Mouse (Mus musculus) activated CD4-positive, CD25-positive, alpha-beta regulatory T cell, adult 4 months (primary cell): ENCODE measurements around the gene Ift122. TPM values are rescaled to one million over a fixed set of nuclear protein-coding genes. Genes with fewer than 3 reads are reported as not detected.
"Not testable (repeated sequence)": the region's sequence is repeated elsewhere in the genome, so short reads cannot be mapped to it uniquely, and the experiment has no call there.

Experiments
- ATAC-seq: one replicate; pipeline ENCODE4 v1.8.0; 2017
- polyA plus RNA-seq, 2 experiments: library from polyadenylated mRNA; unstranded; fragments of 100-300 nt; shearing (Covaris generic); gene quantifications; one replicate each; pipeline ENCODE4 v1.2.1; 2017

The Ift122 gene
- polyA plus RNA-seq, 2 experiments from 2014 or later: 2.3 to 2.7 TPM

DNA sequence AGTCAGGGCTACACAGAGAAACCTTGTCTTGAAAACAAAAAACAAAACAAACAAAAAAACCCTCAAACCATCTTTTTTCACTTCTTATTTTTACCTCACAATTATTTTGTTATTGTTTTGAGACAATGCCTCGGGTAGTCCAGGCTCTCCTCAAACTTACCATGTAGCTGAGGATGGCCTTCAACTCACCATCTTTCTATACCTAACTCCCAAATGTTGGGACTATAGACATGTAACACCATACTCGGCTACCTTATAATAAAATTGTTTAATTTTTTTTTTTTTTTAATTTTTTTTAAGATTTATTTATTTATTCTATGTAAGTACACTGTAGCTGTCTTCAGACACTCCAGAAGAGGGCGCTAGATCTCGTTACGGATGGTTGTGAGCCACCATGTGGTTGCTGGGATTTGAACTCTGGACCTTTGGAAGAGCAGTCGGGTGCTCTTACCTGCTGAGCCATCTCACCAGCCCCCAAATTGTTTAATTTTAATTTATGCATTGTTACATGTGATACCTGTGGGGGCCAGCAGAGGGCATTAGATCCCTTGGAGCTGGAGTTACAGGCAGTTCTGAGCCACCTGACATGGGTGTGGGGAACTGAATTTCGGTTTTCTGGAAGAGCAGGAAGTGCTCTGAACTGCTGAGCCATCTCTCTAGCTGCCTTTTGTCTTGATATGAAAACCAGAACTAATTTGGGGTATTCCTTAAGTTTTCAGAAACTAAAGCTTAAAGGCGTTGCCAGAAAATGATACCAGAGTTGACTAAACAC lies 6.4 kb upstream of the Ift122 start:
- peak; percentile 87 for ATAC-seq

DNA sequence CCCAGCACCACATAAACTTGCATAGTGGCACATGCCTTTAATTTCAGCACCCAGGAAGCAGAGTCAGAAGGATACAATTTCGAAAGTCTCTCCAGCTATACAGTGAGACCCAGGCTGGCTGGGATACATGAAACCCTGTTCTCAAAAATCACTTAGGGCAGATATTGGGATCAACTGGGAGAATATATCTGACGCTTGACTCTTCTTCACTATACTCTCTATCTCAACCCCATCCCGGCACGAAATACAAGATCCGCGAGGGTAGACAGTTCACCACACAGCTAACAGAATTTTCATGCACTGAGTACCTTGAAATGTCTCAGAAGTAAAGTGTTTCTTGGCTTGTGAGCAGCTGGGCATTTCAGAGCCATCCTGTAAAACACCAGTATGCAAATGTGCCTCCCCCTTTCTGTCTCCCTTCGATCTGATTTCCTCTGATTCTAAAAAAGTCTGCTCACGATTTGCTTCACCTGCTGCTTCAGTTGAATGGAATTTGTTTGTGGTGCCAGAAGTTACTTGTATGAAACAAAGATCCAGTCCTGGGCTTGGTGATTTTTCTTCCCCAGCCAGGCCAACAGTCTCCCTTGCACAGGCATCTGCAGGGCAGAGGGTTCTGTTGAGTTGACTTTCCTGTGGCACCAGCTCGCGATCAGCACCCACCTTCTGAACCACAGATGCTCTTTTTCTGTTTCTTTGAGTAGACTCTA lies 4.5 kb upstream of the Ift122 start:
- no peak for ATAC-seq

DNA sequence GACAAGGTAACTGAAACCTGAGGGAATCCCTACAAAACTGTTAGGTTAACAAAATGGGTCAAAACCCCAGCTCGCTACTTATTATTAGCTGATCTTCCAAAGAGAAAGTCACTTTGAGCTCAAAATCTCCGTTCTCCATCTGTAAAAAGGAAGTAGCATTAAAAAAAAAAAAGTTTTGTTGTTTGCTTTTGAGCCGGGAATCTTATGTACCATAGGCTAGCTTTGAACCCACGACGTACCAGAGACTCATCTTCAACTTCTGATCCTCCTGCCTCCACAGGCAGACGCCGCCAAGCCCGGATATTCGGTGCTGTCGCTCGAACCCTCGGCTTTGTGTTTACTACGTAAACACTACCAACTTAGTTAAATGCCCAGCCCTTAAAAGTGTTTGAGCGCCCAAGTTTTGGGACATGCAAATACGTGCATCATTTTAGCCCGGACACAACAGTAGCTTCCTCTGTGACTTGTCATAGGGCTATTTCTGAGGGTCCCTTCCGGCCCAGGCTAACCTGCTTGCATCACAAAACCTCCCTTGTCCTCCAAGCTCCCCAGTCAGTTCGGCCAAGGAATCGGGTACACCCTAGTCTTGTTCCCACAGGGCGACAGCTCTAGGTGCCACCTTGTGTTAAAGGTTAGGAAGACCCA lies 702 bp upstream of the Ift122 start:
- no peak for ATAC-seq

DNA sequence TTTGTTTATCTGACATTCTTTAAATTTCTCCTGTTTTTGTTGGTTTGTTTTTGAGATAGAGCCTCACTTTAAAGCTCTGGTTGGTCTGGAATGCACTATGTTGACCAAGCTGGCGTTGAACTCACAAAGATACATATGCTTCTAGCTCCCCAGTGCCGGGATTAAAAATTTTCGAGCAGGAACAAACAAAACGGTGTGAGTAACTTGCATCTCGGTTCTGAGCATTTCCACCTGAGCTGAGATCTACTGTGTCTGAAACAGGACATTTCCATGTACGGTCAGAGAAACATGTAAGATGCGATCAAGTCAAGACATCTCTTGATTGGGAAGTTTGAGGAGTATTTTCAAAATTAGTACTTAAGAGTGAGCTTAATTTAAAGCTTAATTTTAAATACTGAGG lies 715 bp downstream of the Ift122 start:
- ATAC-seq: no peak

DNA sequence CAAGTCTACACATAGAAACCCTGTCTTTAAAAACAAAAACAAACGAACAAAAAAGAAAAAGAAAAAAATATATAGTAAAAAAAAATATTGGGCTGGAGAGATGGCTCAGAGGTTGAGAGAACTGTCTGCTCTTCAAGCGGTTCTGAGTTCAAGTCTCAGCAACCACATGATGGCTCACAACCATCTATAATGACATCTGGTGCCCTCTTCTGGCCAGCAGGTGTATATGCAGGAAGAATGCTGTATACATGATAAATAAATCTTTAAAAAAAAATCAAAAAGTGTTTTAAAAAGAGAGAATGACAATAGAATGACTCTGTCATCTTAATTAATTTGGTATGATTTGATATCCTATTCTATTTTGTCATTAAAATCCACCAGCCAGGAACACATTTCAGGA lies 1.2 kb downstream of the Ift122 start:
- ATAC-seq: no peak

DNA sequence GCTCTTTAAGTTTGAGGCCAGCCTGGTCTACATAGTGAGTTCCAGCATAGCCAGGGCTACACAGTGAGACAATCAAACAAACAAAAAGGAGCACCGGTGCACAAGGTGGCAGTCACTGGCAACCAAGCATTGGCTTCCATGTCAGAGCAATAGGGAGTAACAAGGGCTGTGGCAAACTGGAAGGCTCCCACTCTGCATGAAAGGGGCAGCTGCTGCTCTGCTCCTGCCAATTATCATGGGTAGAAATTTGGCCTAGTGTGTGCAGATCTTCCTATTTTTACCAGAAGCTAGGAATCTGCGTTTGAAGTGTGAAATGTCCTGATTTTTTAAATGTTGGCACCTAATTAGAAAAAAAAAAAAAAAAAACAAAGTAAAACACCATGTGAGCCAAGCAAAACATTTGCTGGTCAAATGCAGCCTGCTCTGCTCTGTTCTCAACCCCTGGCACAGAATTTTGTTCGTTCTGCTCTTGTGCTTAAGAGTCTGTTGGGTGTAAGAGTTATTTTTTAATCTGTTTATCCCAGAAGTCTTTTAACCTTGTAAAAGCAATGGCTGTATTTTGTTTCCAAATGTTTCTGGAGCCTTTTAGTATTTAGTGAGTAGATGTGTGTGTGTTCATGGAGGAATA lies 2.6 kb downstream of the Ift122 start:
- no peak for ATAC-seq

DNA sequence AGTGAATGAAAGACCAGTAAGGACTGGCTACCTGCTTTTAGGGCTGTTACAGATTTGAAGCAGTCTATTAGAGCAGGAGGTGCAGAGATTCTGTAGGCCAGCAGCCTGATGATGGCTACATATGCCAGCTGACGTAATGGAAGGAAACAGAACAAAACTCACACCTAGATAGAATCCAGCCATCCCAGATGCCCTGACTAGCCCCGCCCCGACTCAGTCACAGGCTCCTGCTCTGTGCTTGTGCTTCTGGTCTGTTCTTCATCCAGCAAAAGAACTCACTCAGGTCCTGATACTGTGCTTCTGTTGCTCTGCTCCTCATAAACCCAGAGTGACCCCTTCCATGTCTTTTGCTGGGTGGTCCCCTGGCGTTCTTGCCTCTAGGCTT lies 3.1 kb downstream of the Ift122 start:
- no peak for ATAC-seq

DNA sequence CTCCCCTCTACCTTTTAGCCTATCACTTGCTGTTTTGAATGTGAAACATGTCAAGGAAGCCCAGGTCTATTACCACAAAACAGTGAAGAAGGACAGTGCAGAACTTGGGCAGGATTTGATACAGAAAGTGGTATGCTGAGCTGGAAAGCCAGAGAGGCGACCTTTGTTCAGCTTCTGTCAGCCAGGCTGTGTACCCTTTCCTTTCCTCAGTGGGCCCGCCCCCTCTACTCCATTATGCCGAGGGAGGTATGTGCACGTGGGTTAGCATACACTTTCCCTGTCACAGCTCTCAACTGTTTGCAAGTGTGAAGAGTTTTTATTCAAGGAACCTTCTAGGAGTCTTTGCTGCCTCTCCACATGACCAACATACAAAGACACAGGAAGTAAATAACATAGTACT lies 6.0 kb downstream of the Ift122 start:
- peak; percentile 19 for ATAC-seq

DNA sequence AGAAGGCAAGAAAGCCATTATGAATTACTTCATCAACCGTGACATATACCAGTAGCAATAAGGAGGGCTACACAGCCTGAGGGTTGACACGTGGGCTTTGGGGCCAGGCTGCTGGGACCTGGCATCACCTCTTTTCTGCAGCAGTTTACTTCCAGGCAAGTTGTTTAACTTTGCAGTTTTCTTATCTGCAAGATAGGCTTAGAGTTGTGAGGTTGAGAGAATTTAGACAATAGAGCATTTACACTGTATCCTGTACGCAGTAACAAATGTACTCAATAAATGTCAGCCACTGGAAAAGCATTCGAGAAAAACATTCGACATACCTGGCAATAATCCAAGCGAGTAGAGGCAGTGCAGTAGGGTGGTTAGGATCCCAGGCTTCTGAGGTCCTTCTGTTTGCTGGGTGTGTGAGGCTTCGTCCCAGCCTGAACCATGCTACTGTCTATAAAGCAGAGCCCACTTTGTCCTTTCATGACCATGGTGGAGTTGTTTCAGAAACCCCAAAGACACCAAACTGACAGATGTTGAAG lies 6.8 kb downstream of the Ift122 start:
- ATAC-seq: no peak

DNA sequence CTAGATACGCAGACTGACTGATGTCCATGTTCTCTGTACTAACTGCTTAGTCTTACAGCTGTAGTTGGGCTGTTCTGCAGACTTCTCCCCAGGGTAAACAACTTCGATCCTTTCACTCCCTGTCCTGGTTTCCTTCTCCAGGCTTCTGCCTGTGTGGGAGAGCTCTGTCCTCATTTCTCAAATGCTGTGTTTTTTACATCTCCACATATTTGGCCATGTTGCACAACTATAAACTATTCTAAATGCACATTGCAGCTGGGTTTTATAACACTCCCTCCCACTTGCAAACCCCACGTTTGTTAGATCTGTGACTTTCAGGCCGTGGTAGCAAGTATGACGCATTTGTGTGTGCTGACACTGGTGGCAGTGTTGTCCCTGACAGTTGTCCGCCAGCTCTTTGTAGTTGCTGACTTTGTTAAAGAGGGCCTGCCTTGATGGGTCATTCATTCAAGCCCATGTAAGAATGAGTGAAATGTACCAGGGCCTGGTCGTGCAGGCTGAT lies 10.1 kb downstream of the Ift122 start:
- ATAC-seq: no peak

DNA sequence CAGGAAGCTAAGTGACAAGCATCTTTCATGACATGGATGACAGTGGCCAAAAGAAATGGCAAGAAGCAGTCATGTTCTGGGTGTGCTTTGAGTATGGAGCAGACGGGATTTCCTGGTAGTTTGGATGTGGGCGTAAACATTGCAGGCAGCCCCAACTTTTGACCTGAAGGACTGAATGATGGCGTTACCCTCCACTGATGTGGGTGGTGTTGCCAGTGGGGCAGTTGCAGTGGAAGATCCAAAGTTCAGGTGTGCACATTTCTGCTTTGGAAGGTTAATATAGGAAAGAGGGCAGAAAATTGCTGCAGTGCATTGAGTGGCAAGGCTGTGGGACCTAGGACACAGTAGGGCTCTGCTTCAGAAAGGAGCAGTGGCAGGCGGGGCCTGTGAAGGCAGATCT lies 12.0 kb downstream of the Ift122 start:
- ATAC-seq: no peak

DNA sequence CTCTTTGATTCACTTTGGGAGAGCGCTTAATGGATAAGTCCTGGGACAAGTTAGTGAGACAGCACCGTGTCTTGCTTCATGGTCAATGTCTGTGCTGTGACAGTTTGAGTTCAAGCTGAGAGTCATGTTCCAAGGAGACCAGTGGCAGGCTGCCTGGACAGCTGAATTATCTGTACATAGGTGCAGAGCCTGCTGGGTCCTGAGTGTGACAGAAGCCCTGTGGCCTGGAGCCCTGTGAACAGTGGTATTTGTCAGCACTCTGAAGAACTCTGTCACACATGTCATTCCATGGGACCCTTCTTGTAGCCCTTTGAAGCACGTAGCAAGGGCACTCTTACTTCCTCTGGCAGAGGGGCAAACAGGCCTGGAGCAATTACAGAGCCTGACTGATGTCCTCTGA lies 13.9 kb downstream of the Ift122 start:
- not testable (repeated sequence) for ATAC-seq

DNA sequence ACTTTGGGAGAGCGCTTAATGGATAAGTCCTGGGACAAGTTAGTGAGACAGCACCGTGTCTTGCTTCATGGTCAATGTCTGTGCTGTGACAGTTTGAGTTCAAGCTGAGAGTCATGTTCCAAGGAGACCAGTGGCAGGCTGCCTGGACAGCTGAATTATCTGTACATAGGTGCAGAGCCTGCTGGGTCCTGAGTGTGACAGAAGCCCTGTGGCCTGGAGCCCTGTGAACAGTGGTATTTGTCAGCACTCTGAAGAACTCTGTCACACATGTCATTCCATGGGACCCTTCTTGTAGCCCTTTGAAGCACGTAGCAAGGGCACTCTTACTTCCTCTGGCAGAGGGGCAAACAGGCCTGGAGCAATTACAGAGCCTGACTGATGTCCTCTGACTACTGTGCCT lies 18.0 kb downstream of the Ift122 start:
- ATAC-seq: not testable (repeated sequence)

DNA sequence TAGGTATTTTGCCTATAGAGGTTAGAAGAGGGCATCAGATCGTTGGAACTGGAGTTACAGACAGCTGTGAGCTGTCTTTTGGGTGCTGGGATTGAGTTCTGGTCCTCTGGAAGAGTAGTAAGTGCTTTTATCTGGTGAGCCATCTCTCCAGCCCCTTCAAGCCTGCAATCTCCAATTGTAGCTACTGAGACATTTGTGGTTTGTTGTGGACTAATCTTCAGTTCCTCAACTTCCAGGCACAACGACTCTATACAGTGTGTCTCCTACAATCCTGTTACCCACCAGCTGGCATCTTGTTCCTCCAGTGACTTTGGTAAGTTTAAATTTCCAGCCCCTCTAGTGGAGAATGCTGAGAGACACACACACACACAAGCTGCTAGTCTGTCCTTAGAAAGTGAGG lies 24.0 kb downstream of the Ift122 start:
- ATAC-seq: no peak

DNA sequence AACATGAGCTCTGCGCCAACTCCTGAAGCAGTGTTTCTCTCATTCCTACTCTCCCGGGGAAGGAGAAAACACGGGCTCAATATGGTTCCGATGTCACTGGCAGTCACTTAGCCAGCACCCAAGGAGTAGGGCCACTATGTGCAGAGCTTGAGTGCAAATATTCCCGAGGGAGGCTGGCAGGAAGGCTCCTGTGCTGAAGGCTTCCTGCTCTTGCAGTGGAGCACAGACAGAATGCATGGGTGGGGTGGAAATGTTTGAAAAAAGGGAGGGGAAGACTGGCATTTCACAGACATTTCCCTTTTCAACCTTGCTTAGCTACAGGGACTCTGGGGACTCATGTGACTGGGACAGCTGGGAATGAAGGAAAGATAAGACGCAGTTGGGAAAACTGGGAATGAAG lies 25.4 kb downstream of the Ift122 start:
- ATAC-seq: no peak

DNA sequence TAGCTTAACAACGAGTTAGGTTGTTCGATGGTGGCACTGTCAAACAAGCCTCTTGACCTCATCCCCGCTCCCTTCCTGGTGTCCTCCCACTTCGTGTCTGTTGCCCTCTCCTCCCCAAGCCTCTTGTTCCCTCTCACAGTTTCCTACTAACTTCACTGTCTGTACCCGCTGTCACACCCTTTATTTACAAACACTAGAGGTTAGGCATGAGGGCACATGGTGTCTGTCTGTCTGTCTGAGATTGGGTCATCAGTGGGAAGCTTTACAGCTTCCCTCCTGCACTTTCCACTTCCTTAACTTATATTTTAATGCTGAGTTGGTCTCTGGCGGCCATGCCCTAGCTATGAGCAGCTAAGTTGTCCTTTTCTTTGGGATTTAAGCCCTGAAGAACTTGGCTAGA lies 26.5 kb downstream of the Ift122 start:
- no peak for ATAC-seq

DNA sequence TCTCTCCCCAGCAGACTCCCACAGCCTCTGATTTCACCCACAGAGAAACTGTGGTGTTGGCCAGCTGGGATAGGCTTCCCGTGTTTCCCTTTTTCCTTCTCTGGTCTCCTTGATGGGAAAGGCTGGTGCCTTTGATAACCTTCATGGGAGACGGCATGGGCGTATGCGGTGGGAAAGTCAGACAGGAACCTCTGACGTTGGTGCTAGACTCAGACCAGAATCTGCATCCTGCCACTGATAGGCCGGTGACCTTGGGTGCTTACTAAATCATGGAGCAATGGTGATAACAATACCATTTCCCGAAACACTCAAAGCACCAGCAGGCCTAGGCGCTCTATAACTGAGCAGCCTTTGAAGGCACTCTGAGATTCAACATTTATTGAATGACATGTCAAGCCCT lies 27.5 kb downstream of the Ift122 start:
- ATAC-seq: no peak

DNA sequence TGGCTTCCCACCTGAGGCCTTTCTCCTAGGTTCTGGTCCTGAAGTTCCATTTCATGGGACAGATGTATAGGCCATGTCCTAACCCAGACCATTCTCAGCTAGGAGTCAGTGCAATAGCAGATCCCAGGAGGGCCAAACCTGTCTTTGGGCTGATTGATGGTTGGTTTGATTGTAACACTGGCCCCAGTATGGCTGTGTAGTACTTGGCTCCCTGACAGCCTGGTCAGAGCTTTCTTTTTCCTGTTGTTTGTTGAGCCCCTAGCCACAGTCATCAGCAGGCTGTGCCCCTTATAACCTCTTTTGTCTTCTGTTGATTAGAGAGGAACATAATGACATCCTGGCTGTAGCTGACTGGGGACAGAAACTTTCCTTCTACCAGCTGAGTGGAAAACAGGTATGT lies 30.7 kb downstream of the Ift122 start:
- no peak for ATAC-seq

DNA sequence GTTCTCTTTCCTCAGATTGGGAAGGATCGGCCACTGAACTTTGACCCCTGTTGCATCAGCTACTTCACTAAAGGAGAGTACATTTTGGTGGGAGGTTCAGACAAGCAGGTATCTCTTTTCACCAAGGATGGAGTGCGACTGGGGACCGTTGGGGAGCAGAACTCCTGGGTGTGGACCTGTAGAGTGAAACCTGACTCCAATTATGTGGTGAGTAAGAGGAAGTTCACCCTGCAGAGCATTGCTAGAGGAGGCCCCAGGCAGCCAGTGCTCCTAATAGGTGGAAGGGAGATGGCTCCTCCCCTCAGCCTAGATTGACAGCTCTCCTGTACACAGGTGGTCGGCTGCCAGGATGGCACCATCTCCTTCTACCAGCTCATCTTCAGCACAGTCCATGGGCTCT lies 33.6 kb downstream of the Ift122 start:
- ATAC-seq: no peak

DNA sequence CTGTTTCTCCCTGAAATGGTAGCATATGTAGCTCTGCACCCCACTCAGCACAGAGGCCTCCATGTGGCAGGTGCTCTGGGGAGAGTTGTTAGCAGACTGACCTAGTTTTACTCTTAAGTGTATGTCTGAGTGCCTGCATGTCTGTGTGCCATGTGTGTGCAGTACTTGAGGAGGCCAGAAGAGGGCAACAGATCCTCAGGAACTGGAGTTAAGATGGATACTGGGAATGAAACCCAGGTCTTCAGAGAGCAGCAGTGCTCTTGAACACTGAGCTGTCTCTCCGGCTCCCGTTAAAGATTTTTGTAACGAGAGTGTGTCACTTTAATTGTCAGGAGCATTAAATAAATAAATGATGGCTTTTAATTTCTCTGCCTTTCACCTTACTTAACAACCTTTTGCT lies 35.0 kb downstream of the Ift122 start:
- ATAC-seq: no peak

DNA sequence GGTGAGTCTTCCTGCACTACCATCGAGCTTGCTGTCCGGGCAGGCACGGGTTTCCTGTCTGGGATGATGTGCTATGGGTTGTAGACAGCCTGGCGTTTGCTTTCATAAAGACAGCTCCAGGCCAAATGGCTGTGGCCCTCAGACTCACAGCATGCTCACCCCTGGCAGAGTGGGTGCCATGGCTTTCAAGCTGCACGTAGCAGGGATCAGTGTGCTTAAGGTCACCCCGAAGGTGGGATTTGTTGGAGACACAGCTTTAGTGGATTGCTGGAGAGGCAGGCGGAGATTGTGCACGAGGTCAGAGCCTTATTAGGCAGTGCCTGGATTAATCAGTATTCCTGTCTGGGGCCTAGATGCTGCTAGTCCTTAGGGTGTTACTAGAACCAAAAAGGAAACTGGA lies 37.3 kb downstream of the Ift122 start:
- ATAC-seq: no peak

DNA sequence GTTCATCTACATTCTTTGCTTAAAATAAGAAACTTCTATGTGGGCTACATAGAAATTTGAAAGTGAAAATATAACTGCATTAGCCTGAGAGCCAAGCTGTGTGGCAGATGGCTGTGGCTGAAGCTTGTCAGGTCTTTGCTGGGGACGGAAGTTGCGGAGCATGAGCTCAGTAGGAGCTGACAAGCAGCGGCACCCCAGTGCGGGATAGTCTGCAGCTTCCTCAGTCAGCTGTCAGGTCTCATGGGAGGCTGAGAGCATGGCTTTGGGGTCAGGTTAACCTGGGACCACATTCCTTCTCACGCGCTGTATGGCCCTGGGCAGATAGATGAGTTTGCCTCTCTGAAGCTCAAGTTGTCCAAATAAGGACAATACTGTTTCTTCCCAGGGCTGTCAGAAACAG lies 37.8 kb downstream of the Ift122 start:
- no peak for ATAC-seq

DNA sequence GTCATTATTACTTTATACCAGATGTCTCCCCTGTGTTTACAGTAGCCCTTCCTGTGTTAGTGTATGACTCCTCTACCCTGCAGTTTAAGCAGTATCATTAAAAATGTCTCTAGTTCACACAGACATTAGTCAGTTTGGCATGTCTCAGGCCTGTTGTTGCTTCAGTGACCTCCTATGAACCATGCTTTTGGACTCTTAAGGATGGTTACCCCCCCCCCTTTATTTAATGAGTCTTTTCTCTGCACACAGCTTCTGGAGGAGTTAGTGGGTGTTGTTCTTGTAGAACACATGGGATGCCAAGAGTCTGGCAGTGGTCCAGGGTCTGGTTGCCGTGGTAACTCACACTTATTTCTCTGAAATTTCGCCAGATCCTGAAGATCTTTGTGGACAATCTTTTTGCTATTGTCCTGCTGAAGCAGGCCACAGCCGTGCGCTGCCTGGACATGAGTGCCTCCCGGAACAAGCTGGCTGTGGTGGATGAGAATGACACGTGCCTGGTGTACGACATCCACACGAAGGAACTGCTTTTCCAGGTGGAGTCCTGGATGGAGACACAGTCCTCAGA lies 38.3 kb downstream of the Ift122 start:
- no peak for ATAC-seq
